Mouse (Mus musculus) limb, embryonic 15.5 days (tissue): ENCODE measurements around the gene Acvr1b. TPM values are rescaled to one million over a fixed set of nuclear protein-coding genes. Genes with fewer than 3 reads are reported as not detected.

Experiments
- ATAC-seq: fragments of 200-750 bp; cut with Nextera tagmentation; 2 replicates; pipeline ENCODE4 v1.8.0; 2017; ENCODE audit warnings: low read depth, moderate TSS enrichment; ENCODE audit not compliant: insufficient number of reproducible peaks, low FRiP score, low TSS enrichment
- H3K27ac ChIP-seq: fragments of 300-500 bp; sonication (generic); 2 replicates; pipeline ENCODE4 v1.5.1; 2015; ENCODE audit warnings: moderate library complexity, mild to moderate bottlenecking, inconsistent platforms
- H3K27me3 ChIP-seq: fragments of 300-500 bp; sonication (generic); 2 replicates; pipeline ENCODE4 v1.6.1; 2015; ENCODE audit warnings: inconsistent platforms
- H3K36me3 ChIP-seq: fragments of 300-500 bp; sonication (generic); 2 replicates; pipeline ENCODE4 v1.6.1; 2015; ENCODE audit warnings: inconsistent platforms
- H3K4me1 ChIP-seq: fragments of 300-500 bp; sonication (generic); 2 replicates; pipeline ENCODE4 v1.6.1; 2015; ENCODE audit warnings: inconsistent platforms
- H3K4me2 ChIP-seq: fragments of 300-500 bp; sonication (generic); 2 replicates; pipeline ENCODE4 v1.6.1; 2015; ENCODE audit warnings: mild to moderate bottlenecking, inconsistent platforms
- H3K4me3 ChIP-seq: fragments of 300-500 bp; sonication (generic); 2 replicates; pipeline ENCODE4 v1.5.1; 2015; ENCODE audit warnings: mild to moderate bottlenecking, inconsistent platforms
- H3K9ac ChIP-seq: fragments of 300-500 bp; sonication (generic); 2 replicates; pipeline ENCODE4 v1.6.1; 2015; ENCODE audit warnings: inconsistent platforms
- H3K9me3 ChIP-seq: fragments of 300-500 bp; sonication (generic); 2 replicates; pipeline ENCODE4 v1.6.1; 2016; ENCODE audit warnings: inconsistent platforms
- WGBS: fragments of 180-500 bp; shearing (Covaris S2); methylation state at CpG from one replicate; pipeline ENCODE4 v1.1.7; 2015; 5-methylcytosine and 5-hydroxymethylcytosine counted together
- polyA plus RNA-seq: library from polyadenylated mRNA; unstranded; fragments of >200 nt; fragmentation: Nextera tagmentation; extraction: Ambion mirVana; gene quantifications from 2 replicates; pipeline ENCODE4 v1.2.1, GENCODE M21; 2015

The Acvr1b gene
- polyA plus RNA-seq, 1 experiment from 2014 or later, result 10.9 TPM

- Histone ChIP-seq H3K9me3 (no peaks in the 10 kb centered on the region), H3K4me1 (peaks cover 72% of the 10 kb centered on the region), H3K27ac (peak overlapping the region; percentile 57), H3K36me3 (no peaks in the 10 kb centered on the region), H3K27me3 (no peaks in the 10 kb centered on the region), H3K4me2 (peak overlapping the region; percentile 3; the same call in 1 of the 2 replicates), H3K9ac (no peak overlapping the region), H3K4me3 (no peak overlapping the region)
- ATAC-seq, result no peak
- WGBS, result 48% methylated on average over 8 of the region's 8 CpGs
These were observed 3.2 kb downstream of the Acvr1b start for GRCm38 (mm10) chr15:101176795-101177691.

GRCm38 (mm10) chr15:101180363-101181105, 6.7 kb downstream of the Acvr1b start:
- peak overlapping the region; percentile 12; the same call in 1 of the 2 replicates for H3K27ac ChIP-seq
- 60% methylated on average over 15 of the region's 15 CpGs for WGBS

GRCm38 (mm10) chr15:101181106-101181466, 7.2 kb downstream of the Acvr1b start:
- Histone ChIP-seq H3K27ac (peak overlapping the region; percentile 55; the same call in 1 of the 2 replicates), H3K36me3 (no peaks in the 10 kb centered on the region; the same call in 1 of the 2 replicates), H3K9ac (no peak overlapping the region), H3K9me3 (no peaks in the 10 kb centered on the region), H3K27me3 (no peaks in the 10 kb centered on the region), H3K4me1 (peaks cover 60% of the 10 kb centered on the region), H3K4me2 (no peak overlapping the region), H3K4me3 (no peak overlapping the region)
- 24% methylated on average over 5 of the region's 5 CpGs for WGBS
- no peak for ATAC-seq

More at GRCm38 (mm10) chr15:101180363-101181105, 6.7 kb downstream of the Acvr1b start:
- Histone ChIP-seq H3K4me2 (no peak overlapping the region), H3K4me1 (peaks cover 65% of the 10 kb centered on the region), H3K9ac (no peak overlapping the region), H3K27me3 (no peaks in the 10 kb centered on the region), H3K9me3 (no peaks in the 10 kb centered on the region), H3K4me3 (no peak overlapping the region), H3K36me3 (no peaks in the 10 kb centered on the region)
- no peak for ATAC-seq

GRCm38 (mm10) chr15:101181500-101181899, 7.6 kb downstream of the Acvr1b start:
- no peaks in the 10 kb centered on the region; the same call in 1 of the 2 replicates for H3K36me3 ChIP-seq
- no peak for ATAC-seq
- no peak overlapping the region for H3K4me3 ChIP-seq
- no peak overlapping the region for H3K9ac ChIP-seq
- no peaks in the 10 kb centered on the region for H3K9me3 ChIP-seq
- H3K4me2 ChIP-seq, result no peak overlapping the region
- peak overlapping the region; percentile 55; the same call in 1 of the 2 replicates for H3K27ac ChIP-seq
- no peaks in the 10 kb centered on the region for H3K27me3 ChIP-seq
- H3K4me1 ChIP-seq, result peaks cover 56% of the 10 kb centered on the region
- WGBS, result 38% methylated on average over 4 of the region's 4 CpGs

- Histone ChIP-seq H3K4me1 (peaks cover 47% of the 10 kb centered on the region), H3K9me3 (no peaks in the 10 kb centered on the region), H3K9ac (no peak overlapping the region), H3K27ac (peak overlapping the region; percentile 74), H3K27me3 (no peaks in the 10 kb centered on the region), H3K36me3 (no peaks in the 10 kb centered on the region; the same call in 1 of the 2 replicates), H3K4me2 (no peak overlapping the region), H3K4me3 (no peak overlapping the region)
- 20% methylated on average over 5 of the region's 5 CpGs for WGBS
- ATAC-seq, result 0 out of 2 replicates have a peak, but pooled peaks have one; percentile 33
These were observed 8.8 kb downstream of the Acvr1b start for GRCm38 (mm10) chr15:101182676-101183075.

GRCm38 (mm10) chr15:101184300-101184699, 10.4 kb downstream of the Acvr1b start:
- no peak overlapping the region for H3K9ac ChIP-seq
- no peak overlapping the region for H3K4me2 ChIP-seq
- ATAC-seq, result no peak
- no peaks in the 10 kb centered on the region; the same call in 1 of the 2 replicates for H3K36me3 ChIP-seq
- no peaks in the 10 kb centered on the region for H3K27me3 ChIP-seq
- H3K4me1 ChIP-seq, result peaks cover 36% of the 10 kb centered on the region
- 91% methylated on average over 8 of the region's 8 CpGs for WGBS
- no peak overlapping the region for H3K27ac ChIP-seq
- H3K9me3 ChIP-seq, result no peaks in the 10 kb centered on the region
- H3K4me3 ChIP-seq, result no peak overlapping the region

GRCm38 (mm10) chr15:101185549-101185948, 11.7 kb downstream of the Acvr1b start:
- H3K4me1 ChIP-seq, result peaks cover 28% of the 10 kb centered on the region
- WGBS, result 91% methylated on average over 3 of the region's 3 CpGs
- H3K9ac ChIP-seq, result no peak overlapping the region
- H3K9me3 ChIP-seq, result no peaks in the 10 kb centered on the region
- H3K27me3 ChIP-seq, result no peaks in the 10 kb centered on the region
- no peak for ATAC-seq
- no peak overlapping the region for H3K27ac ChIP-seq
- H3K36me3 ChIP-seq, result no peaks in the 10 kb centered on the region; the same call in 1 of the 2 replicates
- no peak overlapping the region for H3K4me2 ChIP-seq
- H3K4me3 ChIP-seq, result no peak overlapping the region

GRCm38 (mm10) chr15:101187907-101188306, 14.0 kb downstream of the Acvr1b start:
- Histone ChIP-seq H3K9ac (no peak overlapping the region), H3K27me3 (no peaks in the 10 kb centered on the region), H3K27ac (no peak overlapping the region), H3K4me2 (no peak overlapping the region), H3K4me3 (no peak overlapping the region), H3K4me1 (peaks cover 31% of the 10 kb centered on the region), H3K36me3 (no peaks in the 10 kb centered on the region; the same call in 1 of the 2 replicates), H3K9me3 (no peaks in the 10 kb centered on the region)
- no peak for ATAC-seq
- WGBS, result 47% methylated on average over 5 of the region's 5 CpGs

GRCm38 (mm10) chr15:101189981-101190761, 16.3 kb downstream of the Acvr1b start:
- H3K9me3 ChIP-seq, result no peaks in the 10 kb centered on the region
- H3K4me3 ChIP-seq, result no peak overlapping the region
- 64% methylated on average over 10 of the region's 10 CpGs for WGBS
- H3K4me2 ChIP-seq, result no peak overlapping the region
- H3K27me3 ChIP-seq, result no peaks in the 10 kb centered on the region
- peaks cover 17% of the 10 kb centered on the region for H3K36me3 ChIP-seq
- H3K27ac ChIP-seq, result no peak overlapping the region
- no peak overlapping the region for H3K9ac ChIP-seq
- peaks cover 28% of the 10 kb centered on the region for H3K4me1 ChIP-seq
- no peak for ATAC-seq

- H3K4me2 ChIP-seq, result no peak overlapping the region
- H3K27ac ChIP-seq, result no peak overlapping the region
- no peaks in the 10 kb centered on the region for H3K9me3 ChIP-seq
- no peaks in the 10 kb centered on the region for H3K27me3 ChIP-seq
- no peak overlapping the region for H3K4me3 ChIP-seq
- peaks cover 23% of the 10 kb centered on the region for H3K36me3 ChIP-seq
- ATAC-seq, result no peak
- H3K9ac ChIP-seq, result no peak overlapping the region
- peaks cover 28% of the 10 kb centered on the region for H3K4me1 ChIP-seq
- WGBS, result 56% methylated on average over 5 of the region's 5 CpGs
These were observed 16.9 kb downstream of the Acvr1b start for GRCm38 (mm10) chr15:101190762-101191150.

- Histone ChIP-seq H3K27ac (peak overlapping the region; percentile 58), H3K4me2 (no peak overlapping the region)
- 35% methylated on average over 13 of the region's 13 CpGs for WGBS
These were observed 17.8 kb downstream of the Acvr1b start for GRCm38 (mm10) chr15:101191459-101192259.

More at GRCm38 (mm10) chr15:101191459-101192259, 17.8 kb downstream of the Acvr1b start:
- no peak for ATAC-seq
- Histone ChIP-seq H3K9me3 (no peaks in the 10 kb centered on the region), H3K4me3 (no peak overlapping the region), H3K9ac (no peak overlapping the region), H3K4me1 (peaks cover 28% of the 10 kb centered on the region), H3K36me3 (peaks cover 32% of the 10 kb centered on the region), H3K27me3 (no peaks in the 10 kb centered on the region)
